Mouse (Mus musculus) large intestine, adult 2 months (tissue): Measurements from ENCODE around the gene Drg2. TPM values are rescaled to one million over a fixed set of nuclear protein-coding genes. Genes with fewer than 3 reads are reported as not detected.
"Not testable (repeated sequence)": the region's sequence is repeated elsewhere in the genome, so short reads cannot be mapped to it uniquely, and the experiment has no call there.

Experiments
- DNase-seq: peaks from one replicate; pipeline ENCODE4 v3.0.0-alpha.2; 2012; ENCODE audit warnings: low read depth, low spot score
- WGBS: fragments of 180-500 bp; shearing (Covaris S2); methylation state at CpG from one replicate; pipeline ENCODE4 v1.1.7; 2018; 5-methylcytosine and 5-hydroxymethylcytosine counted together
- polyA plus RNA-seq: library from polyadenylated mRNA; depleted of rRNA; stranded (reverse); fragments of >200 nt; gene quantifications from 2 replicates; pipeline ENCODE4 v1.2.3, GENCODE M21; 2012; rRNA removed

The Drg2 gene
- polyA plus RNA-seq, result 49.5 and 58.3 TPM in 2 replicates

GRCm38 (mm10) chr11:60454080-60454744 lies at the start of gene Drg2:
TSS of gene Drg2 (plus strand) at chr11:60454591.
- WGBS, result 3% methylated on average over 27 of the region's 27 CpGs
- peak; percentile 67 for DNase-seq

- 97% methylated on average over 1 of the region's 1 CpGs for WGBS
Measured at GRCm38 (mm10) chr11:60406606-60407005, 47.8 kb upstream of the Drg2 start.

GRCm38 (mm10) chr11:60412173-60412572 lies 42.2 kb upstream of the Drg2 start:
- 0% methylated on average over 3 of the region's 3 CpGs for WGBS
- DNase-seq, result peak; percentile 71

More at GRCm38 (mm10) chr11:60406606-60407005, 47.8 kb upstream of the Drg2 start:
- DNase-seq, result no peak

- no peak for DNase-seq
- 81% methylated on average over 2 of the region's 2 CpGs for WGBS
Measured at GRCm38 (mm10) chr11:60412921-60413320, 41.5 kb upstream of the Drg2 start.

GRCm38 (mm10) chr11:60416590-60416962 lies 37.8 kb upstream of the Drg2 start:
- under 1% methylated on average over 21 of the region's 21 CpGs for WGBS
- DNase-seq, result peak; percentile 25

- DNase-seq, result peak; percentile 89
- WGBS, result under 1% methylated on average over 76 of the region's 81 CpGs
Measured at GRCm38 (mm10) chr11:60416963-60417716, 37.3 kb upstream of the Drg2 start, which contains the start of gene Gid4. TSS of gene Gid4 (plus strand) at chr11:60417145.

GRCm38 (mm10) chr11:60417717-60418472 lies 36.5 kb upstream of the Drg2 start, which contains the start of gene Atpaf2:
TSS of gene Atpaf2 (minus strand) at chr11:60418457.
- no peak for DNase-seq

GRCm38 (mm10) chr11:60418473-60418803 lies 36.0 kb upstream of the Drg2 start:
- DNase-seq, result no peak
- WGBS, result 8% methylated on average over 6 of the region's 6 CpGs

More at GRCm38 (mm10) chr11:60417717-60418472, 36.5 kb upstream of the Drg2 start, which contains the start of gene Atpaf2:
- WGBS, result 1% methylated on average over 39 of the region's 39 CpGs

GRCm38 (mm10) chr11:60422046-60422668 lies 32.2 kb upstream of the Drg2 start:
- 60% methylated on average over 6 of the region's 6 CpGs for WGBS
- no peak for DNase-seq

- DNase-seq, result no peak
- 79% methylated on average over 1 of the region's 1 CpGs for WGBS
Measured at GRCm38 (mm10) chr11:60423006-60423405, 31.4 kb upstream of the Drg2 start.

- peak; percentile 45 for DNase-seq
- 36% methylated on average over 1 of the region's 1 CpGs for WGBS
Measured at GRCm38 (mm10) chr11:60426417-60426816, 28.0 kb upstream of the Drg2 start.

GRCm38 (mm10) chr11:60427628-60428027 lies 26.8 kb upstream of the Drg2 start:
- 50% methylated on average over 3 of the region's 3 CpGs for WGBS
- no peak for DNase-seq

- no peak for DNase-seq
Measured at GRCm38 (mm10) chr11:60433501-60433900, 20.9 kb upstream of the Drg2 start.

- 75% methylated on average over 1 of the region's 1 CpGs for WGBS
- no peak for DNase-seq
Measured at GRCm38 (mm10) chr11:60435133-60435532, 19.3 kb upstream of the Drg2 start.

- DNase-seq, result no peak
- 88% methylated on average over 3 of the region's 3 CpGs for WGBS
Measured at GRCm38 (mm10) chr11:60436618-60437017, 17.8 kb upstream of the Drg2 start.

- 30% methylated on average over 1 of the region's 1 CpGs for WGBS
- not testable (repeated sequence) for DNase-seq
Measured at GRCm38 (mm10) chr11:60439621-60440020, 14.8 kb upstream of the Drg2 start.

GRCm38 (mm10) chr11:60440176-60440575 lies 14.2 kb upstream of the Drg2 start:
- DNase-seq, result no peak
- WGBS, result 47% methylated on average over 7 of the region's 7 CpGs

- 90% methylated on average over 6 of the region's 6 CpGs for WGBS
- no peak for DNase-seq
Measured at GRCm38 (mm10) chr11:60442896-60443295, 11.5 kb upstream of the Drg2 start.

GRCm38 (mm10) chr11:60444007-60444406 lies 10.4 kb upstream of the Drg2 start:
- WGBS, result 67% methylated on average over 4 of the region's 4 CpGs

GRCm38 (mm10) chr11:60454745-60455087 lies 325 bp downstream of the Drg2 start:
- 1% methylated on average over 17 of the region's 17 CpGs for WGBS
- no peak for DNase-seq

More at GRCm38 (mm10) chr11:60444007-60444406, 10.4 kb upstream of the Drg2 start:
- no peak for DNase-seq
